Mouse (Mus musculus): Measurements from ENCODE around the gene Adamts18. TPM values are rescaled to one million over a fixed set of nuclear protein-coding genes. Genes with fewer than 3 reads are reported as not detected.

Adamts18 gene
- polyA plus RNA-seq, 1 experiment from 2014 or later: 4.5 TPM

DNA sequence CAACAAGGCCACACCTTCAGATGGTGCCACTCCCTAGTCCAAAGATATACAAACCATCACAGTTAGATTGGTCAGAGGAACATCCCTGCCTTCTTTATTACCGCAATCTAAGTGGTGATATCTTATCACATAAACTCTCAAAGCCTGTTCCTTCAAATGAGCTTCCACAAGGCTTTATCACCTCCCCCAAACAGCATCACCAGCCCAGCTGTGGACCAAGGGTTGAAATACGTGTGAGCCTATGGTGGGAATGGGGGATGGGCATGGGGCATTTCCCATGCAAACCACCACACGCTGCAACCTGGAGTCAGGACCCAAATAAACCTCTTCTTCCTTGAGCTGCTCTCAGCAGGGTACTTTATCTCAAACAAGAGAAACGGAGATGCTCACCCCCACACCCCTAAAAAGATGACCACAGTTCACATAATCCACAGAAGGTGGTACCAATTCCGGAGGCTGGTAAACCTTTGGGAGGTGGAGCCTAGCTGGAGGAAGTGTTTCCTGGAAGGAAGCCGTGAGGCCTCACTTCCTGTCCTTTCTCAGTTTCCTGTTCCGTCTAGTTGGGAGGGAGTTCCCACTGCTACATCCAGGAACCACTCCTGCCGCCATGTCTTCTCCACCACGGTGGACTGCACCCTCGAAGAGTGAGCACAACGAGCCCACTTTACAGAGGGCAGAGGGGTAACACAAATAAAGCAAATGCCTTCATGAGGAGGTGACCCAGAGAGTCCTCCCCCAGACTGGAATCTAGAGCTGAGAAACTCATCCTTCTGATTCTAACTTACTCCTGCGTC is 11.5 kb upstream of the Adamts18 start:
- Histone ChIP-seq H3K27me3 (no peaks in the 10 kb centered on the region), H3K4me1 (replicated peaks) (no peaks in the 10 kb centered on the region), H3K4me3 (replicated peaks) (no peak overlapping the region), H3K9me3 (no peaks in the 10 kb centered on the region), H3K4me2 (replicated peaks) (no peak overlapping the region), H3K27ac (no peak overlapping the region), H3K9ac (replicated peaks) (no peak overlapping the region), H3K36me3 (no peaks in the 10 kb centered on the region)
- 93% methylated on average over 12 of the region's 12 CpGs for WGBS
- ATAC-seq: no peak

DNA sequence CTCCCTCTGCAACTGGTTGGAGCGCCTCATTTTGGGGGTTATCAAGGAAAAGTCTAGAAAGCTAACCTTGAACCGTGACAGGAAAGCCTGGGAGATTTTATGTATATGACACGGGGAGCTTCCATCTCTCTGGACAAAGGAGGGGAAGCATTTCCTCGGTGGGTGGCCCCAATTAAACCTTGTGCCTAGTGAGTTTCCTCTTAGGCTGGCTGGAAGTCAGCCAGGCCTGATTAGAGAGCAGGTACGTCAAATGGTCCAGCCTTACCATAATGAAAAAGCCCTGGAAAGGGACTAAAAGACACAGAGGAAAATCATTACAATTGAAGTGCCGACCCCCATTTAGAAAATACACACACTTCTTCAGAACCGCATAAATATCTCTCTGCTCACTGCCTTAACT is 10.3 kb upstream of the Adamts18 start:
- H3K36me3 ChIP-seq: no peaks in the 10 kb centered on the region
- ATAC-seq: no peak
- no peak overlapping the region for H3K4me2 ChIP-seq (replicated peaks)
- H3K27ac ChIP-seq: no peak overlapping the region
- no peak overlapping the region for H3K4me3 ChIP-seq (replicated peaks)
- H3K9me3 ChIP-seq: no peaks in the 10 kb centered on the region
- 60% methylated on average over 7 of the region's 7 CpGs for WGBS
- H3K27me3 ChIP-seq: no peaks in the 10 kb centered on the region
- no peak overlapping the region for H3K9ac ChIP-seq (replicated peaks)
- H3K4me1 ChIP-seq (replicated peaks): no peaks in the 10 kb centered on the region

DNA sequence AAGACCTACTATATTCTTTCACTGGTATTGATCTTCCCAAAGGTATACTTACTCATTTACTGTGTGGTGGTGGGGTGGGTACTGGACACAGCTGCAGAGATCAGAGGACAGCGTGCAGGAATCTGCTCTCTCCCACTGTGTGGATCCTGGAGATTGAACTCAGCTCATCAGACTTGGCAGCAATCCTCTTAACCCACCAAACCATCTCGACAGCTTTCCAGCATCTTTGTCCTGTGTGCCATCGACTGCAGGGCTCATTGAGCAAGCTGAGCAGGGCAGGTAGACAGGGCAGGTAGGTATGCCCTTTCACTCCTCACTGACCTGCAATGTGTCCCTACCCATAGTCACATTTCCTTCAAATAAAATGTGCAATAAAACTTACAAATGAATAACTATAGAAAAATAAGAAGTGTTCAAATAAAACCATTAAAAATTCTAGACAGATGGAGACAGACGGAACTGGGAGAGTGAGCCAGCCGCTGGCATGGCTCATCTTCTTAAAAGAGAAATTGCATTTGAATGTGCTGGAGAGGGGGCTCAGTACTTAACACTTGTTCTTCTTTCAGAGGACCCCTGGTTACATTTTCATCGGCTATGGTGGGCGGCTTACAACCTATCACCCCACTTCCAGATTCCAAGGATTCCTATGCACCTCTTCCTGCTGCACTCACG is 6.2 kb upstream of the Adamts18 start:
- Histone ChIP-seq H3K9ac (replicated peaks) (no peak overlapping the region), H3K27me3 (peaks cover 14% of the 10 kb centered on the region), H3K4me3 (replicated peaks) (no peak overlapping the region), H3K36me3 (no peaks in the 10 kb centered on the region), H3K27ac (no peak overlapping the region), H3K4me1 (replicated peaks) (no peaks in the 10 kb centered on the region), H3K9me3 (no peaks in the 10 kb centered on the region; the same call in 1 of the 2 replicates), H3K4me2 (replicated peaks) (no peak overlapping the region)
- 81% methylated on average over 8 of the region's 8 CpGs for WGBS
- no peak for ATAC-seq

DNA sequence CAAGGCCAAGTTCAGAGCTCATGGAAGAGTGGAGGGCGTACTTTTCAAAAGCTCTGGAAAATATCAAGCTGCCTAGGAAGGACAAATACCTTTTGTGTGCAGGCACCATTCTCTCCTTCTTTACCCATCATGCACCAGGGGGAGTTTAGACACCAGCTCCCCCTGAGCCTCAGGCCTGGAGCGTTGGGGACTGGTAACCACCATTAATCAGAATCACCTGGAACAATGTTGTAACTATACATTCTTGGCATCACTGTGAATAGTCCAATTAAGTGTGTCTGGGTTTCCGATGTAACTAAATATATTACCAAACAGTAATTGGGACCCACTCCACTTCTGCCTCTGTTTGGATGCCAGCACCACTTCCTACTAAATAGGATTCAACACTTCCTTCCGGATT is 5.2 kb upstream of the Adamts18 start:
- no peak overlapping the region for H3K4me3 ChIP-seq (replicated peaks)
- H3K27me3 ChIP-seq: peaks cover 25% of the 10 kb centered on the region
- WGBS: 90% methylated on average over 4 of the region's 4 CpGs
- H3K9ac ChIP-seq (replicated peaks): no peak overlapping the region
- H3K4me2 ChIP-seq (replicated peaks): no peak overlapping the region
- no peak overlapping the region for H3K27ac ChIP-seq
- no peaks in the 10 kb centered on the region; the same call in 1 of the 2 replicates for H3K9me3 ChIP-seq
- H3K36me3 ChIP-seq: no peaks in the 10 kb centered on the region
- peaks cover 5% of the 10 kb centered on the region for H3K4me1 ChIP-seq (replicated peaks)
- no peak for ATAC-seq

DNA sequence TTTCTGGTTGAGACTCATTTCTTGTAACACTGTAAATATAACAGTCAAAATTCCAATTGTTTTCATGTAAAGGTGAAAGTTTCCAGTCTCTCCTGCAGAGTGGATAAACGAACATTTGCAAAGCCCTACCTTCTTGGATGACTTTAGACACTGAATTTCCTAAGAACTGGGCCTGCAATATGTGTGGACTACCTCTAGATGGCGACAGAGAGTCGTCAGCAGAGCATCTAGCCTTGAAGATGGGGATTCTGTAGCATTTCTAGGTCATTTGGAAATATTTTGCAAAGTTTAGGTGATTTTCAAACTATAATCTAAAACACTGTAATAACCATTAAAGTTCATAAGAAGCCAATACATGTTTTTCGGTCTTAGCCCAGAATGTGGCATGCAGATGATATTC is 3.1 kb upstream of the Adamts18 start:
- Histone ChIP-seq H3K4me2 (replicated peaks) (no peak overlapping the region), H3K27ac (no peak overlapping the region), H3K4me3 (replicated peaks) (no peak overlapping the region), H3K9me3 (no peaks in the 10 kb centered on the region; the same call in 1 of the 2 replicates), H3K9ac (replicated peaks) (no peak overlapping the region), H3K36me3 (no peaks in the 10 kb centered on the region), H3K4me1 (replicated peaks) (peaks cover 16% of the 10 kb centered on the region), H3K27me3 (peaks cover 43% of the 10 kb centered on the region)
- 49% methylated on average over 4 of the region's 4 CpGs for WGBS
- ATAC-seq: no peak

- WGBS: under 1% methylated on average over 50 of the region's 50 CpGs
Measured at GRCm38 (mm10) chr8:113848081-113848652, 371 bp downstream of the Adamts18 start.

DNA sequence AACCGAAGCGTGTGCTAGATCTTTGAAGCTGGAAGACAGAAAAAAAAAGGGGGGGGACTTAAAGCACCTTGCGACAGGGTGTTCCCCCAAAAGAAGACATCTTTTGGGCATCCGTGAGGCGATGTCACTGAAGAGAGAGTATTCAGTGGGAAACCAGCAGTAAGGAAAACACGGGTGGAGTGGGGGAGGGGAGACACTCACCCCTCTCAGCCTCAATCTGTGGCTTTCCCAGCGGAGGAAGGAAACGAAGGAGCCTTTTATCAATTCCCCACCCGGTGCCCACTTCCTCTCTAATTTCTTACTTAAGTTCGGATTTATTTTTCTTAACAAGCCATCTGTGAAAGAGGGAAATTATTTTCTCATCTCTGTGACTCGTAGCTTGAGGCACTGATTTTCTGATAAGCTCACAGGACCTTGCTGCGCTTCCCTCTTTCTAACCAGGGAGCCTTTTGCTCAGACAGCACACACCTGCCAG is 895 bp downstream of the Adamts18 start:
- Histone ChIP-seq H3K9me3 (no peaks in the 10 kb centered on the region; the same call in 1 of the 2 replicates), H3K4me3 (replicated peaks) (peak overlapping the region; percentile 67), H3K27me3 (peaks cover 44% of the 10 kb centered on the region), H3K9ac (replicated peaks) (peak overlapping the region; percentile 79), H3K4me2 (replicated peaks) (peak overlapping the region; percentile 99), H3K27ac (peak overlapping the region; percentile 74), H3K4me1 (replicated peaks) (peaks cover 30% of the 10 kb centered on the region), H3K36me3 (no peaks in the 10 kb centered on the region)
- WGBS: 17% methylated on average over 12 of the region's 12 CpGs
- no peak for ATAC-seq

More at GRCm38 (mm10) chr8:113848081-113848652, 371 bp downstream of the Adamts18 start:
- Histone ChIP-seq H3K27me3 (peaks cover 44% of the 10 kb centered on the region), H3K4me1 (replicated peaks) (peaks cover 30% of the 10 kb centered on the region), H3K9ac (replicated peaks) (peak overlapping the region; percentile 79), H3K4me3 (replicated peaks) (peak overlapping the region; percentile 67), H3K27ac (peak overlapping the region; percentile 74), H3K36me3 (no peaks in the 10 kb centered on the region), H3K4me2 (replicated peaks) (peak overlapping the region; percentile 99), H3K9me3 (no peaks in the 10 kb centered on the region; the same call in 1 of the 2 replicates)
- peak; percentile 77 for ATAC-seq

DNA sequence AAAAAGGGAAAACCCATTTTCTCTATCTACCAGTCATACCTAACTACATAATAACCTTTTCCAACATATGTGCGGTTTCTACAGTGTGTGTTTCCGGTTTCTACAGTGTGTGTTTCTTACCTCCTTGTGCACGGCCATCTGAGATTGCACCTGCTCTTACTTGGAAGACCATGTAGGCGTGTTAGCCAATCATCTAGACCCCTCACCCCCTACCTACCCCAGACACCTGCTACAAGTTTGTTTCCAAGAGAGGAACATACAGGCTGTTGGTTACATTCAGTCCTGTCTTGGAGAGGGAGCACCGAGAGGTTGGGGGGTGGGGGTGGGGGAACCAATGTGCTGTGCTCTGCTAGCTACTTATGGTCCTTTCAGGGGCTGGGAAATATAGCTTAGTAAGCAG is 1.9 kb downstream of the Adamts18 start:
- H3K27ac ChIP-seq: no peak overlapping the region
- peaks cover 44% of the 10 kb centered on the region for H3K27me3 ChIP-seq
- H3K4me1 ChIP-seq (replicated peaks): peaks cover 30% of the 10 kb centered on the region
- H3K4me3 ChIP-seq (replicated peaks): no peak overlapping the region
- no peaks in the 10 kb centered on the region for H3K36me3 ChIP-seq
- 80% methylated on average over 5 of the region's 5 CpGs for WGBS
- no peak overlapping the region for H3K4me2 ChIP-seq (replicated peaks)
- H3K9ac ChIP-seq (replicated peaks): no peak overlapping the region
- ATAC-seq: no peak
- H3K9me3 ChIP-seq: no peaks in the 10 kb centered on the region; the same call in 1 of the 2 replicates

DNA sequence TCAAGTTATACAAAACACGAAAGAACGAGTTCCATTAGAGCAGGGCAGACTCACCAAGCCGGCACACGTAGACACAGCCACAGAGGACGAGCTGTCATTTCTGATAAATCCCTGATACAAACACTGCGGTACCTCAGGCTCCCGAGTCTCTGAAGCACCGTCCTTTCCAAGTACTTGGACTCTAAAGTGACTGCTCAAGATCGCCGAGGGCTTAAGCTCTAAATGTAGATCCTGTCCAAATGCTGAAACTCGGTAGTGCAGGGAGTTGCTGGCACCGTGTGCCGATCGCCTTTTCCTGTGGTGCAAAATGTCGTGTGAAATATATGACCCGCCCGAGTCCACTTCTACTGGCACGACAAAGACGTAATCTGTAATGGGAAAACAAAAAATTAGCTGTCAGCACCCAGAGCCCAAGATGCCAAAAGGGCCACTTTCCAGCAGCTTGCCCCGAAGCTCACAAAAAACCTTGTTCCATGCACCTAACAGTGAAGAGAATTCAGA is 3.7 kb downstream of the Adamts18 start:
- Histone ChIP-seq H3K4me2 (replicated peaks) (peak overlapping the region; percentile 23; the same call in 1 of the 2 replicates), H3K4me1 (replicated peaks) (peaks cover 30% of the 10 kb centered on the region), H3K9me3 (no peaks in the 10 kb centered on the region), H3K4me3 (replicated peaks) (no peak overlapping the region), H3K27me3 (peaks cover 31% of the 10 kb centered on the region), H3K9ac (replicated peaks) (no peak overlapping the region), H3K27ac (no peak overlapping the region), H3K36me3 (no peaks in the 10 kb centered on the region)
- ATAC-seq: no peak
- WGBS: 52% methylated on average over 20 of the region's 20 CpGs

DNA sequence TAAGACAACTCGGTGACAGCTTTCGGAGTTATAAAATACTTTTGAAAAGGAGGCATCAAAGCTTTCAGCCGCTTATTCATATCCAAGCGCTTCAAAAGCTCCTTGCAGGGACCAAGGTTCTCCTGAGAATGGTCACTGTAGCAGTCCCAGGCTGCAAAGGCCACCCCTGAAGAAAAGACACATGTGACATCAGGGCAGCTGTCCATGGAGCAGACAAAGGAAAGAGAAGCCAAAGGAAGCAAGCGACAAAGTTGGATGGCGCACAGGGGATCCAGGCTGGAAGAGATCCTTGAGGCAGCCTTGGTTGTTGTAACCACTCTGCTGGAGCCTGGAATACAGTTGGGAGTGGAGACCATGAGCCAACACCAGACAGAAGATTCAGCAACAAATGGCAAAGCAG is 10.3 kb downstream of the Adamts18 start:
- peaks cover 20% of the 10 kb centered on the region for H3K4me1 ChIP-seq (replicated peaks)
- H3K36me3 ChIP-seq: no peaks in the 10 kb centered on the region
- WGBS: 32% methylated on average over 6 of the region's 6 CpGs
- ATAC-seq: peak; percentile 11; the same call in 1 of the 2 replicates
- no peak overlapping the region for H3K4me2 ChIP-seq (replicated peaks)
- no peak overlapping the region for H3K4me3 ChIP-seq (replicated peaks)
- 0 out of 2 replicates have a peak overlapping the region, but pooled peaks have one; percentile 4 for H3K27ac ChIP-seq
- no peak overlapping the region for H3K9ac ChIP-seq (replicated peaks)
- no peaks in the 10 kb centered on the region for H3K9me3 ChIP-seq
- 0 out of 2 replicates have a peak, but pooled peaks cover 3% of the 10 kb centered on the region for H3K27me3 ChIP-seq

DNA sequence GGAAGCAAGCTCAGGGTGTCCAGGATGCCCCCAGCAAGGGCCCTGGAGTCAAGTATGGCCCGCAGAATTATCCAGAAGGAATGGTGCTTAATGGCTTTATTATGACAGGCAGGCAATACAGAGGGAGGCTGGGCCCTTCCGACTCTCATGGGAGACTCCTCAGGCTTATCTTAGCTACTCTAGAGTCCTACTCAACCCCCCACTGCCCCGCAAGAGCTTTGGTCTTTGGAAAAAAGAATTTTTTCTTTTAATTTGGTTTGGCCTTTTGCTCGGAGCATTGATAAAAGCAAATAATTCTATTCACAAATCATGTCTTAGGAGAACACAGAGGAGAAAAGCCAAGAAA is 11.0 kb downstream of the Adamts18 start:
- H3K4me3 ChIP-seq (replicated peaks): no peak overlapping the region
- H3K9ac ChIP-seq (replicated peaks): no peak overlapping the region
- H3K27me3 ChIP-seq: 0 out of 2 replicates have a peak, but pooled peaks cover 3% of the 10 kb centered on the region
- no peak overlapping the region for H3K27ac ChIP-seq
- peaks cover 20% of the 10 kb centered on the region for H3K4me1 ChIP-seq (replicated peaks)
- no peaks in the 10 kb centered on the region for H3K36me3 ChIP-seq
- no peak for ATAC-seq
- WGBS: 34% methylated on average over 4 of the region's 4 CpGs
- no peak overlapping the region for H3K4me2 ChIP-seq (replicated peaks)
- no peaks in the 10 kb centered on the region for H3K9me3 ChIP-seq
